Mouse (Mus musculus): ENCODE data around the gene Cmtm5. TPM values are rescaled to one million over a fixed set of nuclear protein-coding genes. Genes with fewer than 3 reads are reported as not detected.

Gene Cmtm5
- polyA plus RNA-seq, 1 experiment from 2014 or later, result 2.0 TPM

MicroRNAs within 50 kb of the gene (microRNA counts, 519-probe panel; counts per million panel counts)
- microRNA mmu-miR-208a (3,277 counts per million, percentile 67 among the panel's probes with 10 or more counts), microRNA mmu-miR-208b (110 counts per million, percentile 56 among the panel's probes with 10 or more counts)

Small RNA genes within 50 kb of the gene (microRNA-seq; reads per million reads assigned to microRNA genes)
- gene Mir208a, result 4.7 reads per million, percentile 19 among the genes with 10 or more reads in this experiment
- 41.2 reads per million, percentile 44 among the genes with 10 or more reads in this experiment for gene Mir208b

Other genes with a start within 250 kb of the Cmtm5 start
- 185 and 187 TPM in 2 replicates for gene Acin1, start 249.3 kb upstream of the Cmtm5 start, polyA plus RNA-seq (2015; fragmentation: Nextera tagmentation; extraction: Ambion mirVana)
- gene Gm29776, start 237.4 kb upstream of the Cmtm5 start, polyA plus RNA-seq (2015; fragmentation: Nextera tagmentation; extraction: Ambion mirVana), result 0.27 and 0.32 TPM in 2 replicates
- gene Cebpe, start 224.1 kb upstream of the Cmtm5 start, polyA plus RNA-seq (2015; fragmentation: Nextera tagmentation; extraction: Ambion mirVana), result not detected in 2 replicates
- gene Slc7a8, start 154.3 kb upstream of the Cmtm5 start, polyA plus RNA-seq (2015; fragmentation: Nextera tagmentation; extraction: Ambion mirVana), result 4.6 and 4.9 TPM in 2 replicates
- not detected in 2 replicates for gene Rnf212b, start 122.1 kb upstream of the Cmtm5 start, polyA plus RNA-seq (2015; fragmentation: Nextera tagmentation; extraction: Ambion mirVana)
- gene Homez, start 65.3 kb upstream of the Cmtm5 start, polyA plus RNA-seq (2015; fragmentation: Nextera tagmentation; extraction: Ambion mirVana), result 11.7 and 13.5 TPM in 2 replicates
- gene Ppp1r3e, start 58.7 kb upstream of the Cmtm5 start, polyA plus RNA-seq (2015; fragmentation: Nextera tagmentation; extraction: Ambion mirVana), result 0.98 and 2.2 TPM in 2 replicates
- gene Bcl2l2, start 52.9 kb upstream of the Cmtm5 start, polyA plus RNA-seq (2015; fragmentation: Nextera tagmentation; extraction: Ambion mirVana), result 4.4 and 4.9 TPM in 2 replicates
- 0.18 TPM in 1 of 2 replicates, not detected in the other for gene Gm20521, start 52.8 kb upstream of the Cmtm5 start, polyA plus RNA-seq (2015; fragmentation: Nextera tagmentation; extraction: Ambion mirVana)
- 178 and 203 TPM in 2 replicates for gene Pabpn1, start 43.8 kb upstream of the Cmtm5 start, polyA plus RNA-seq (2015; fragmentation: Nextera tagmentation; extraction: Ambion mirVana)
- gene Slc22a17, start 23.1 kb upstream of the Cmtm5 start, polyA plus RNA-seq (2015; fragmentation: Nextera tagmentation; extraction: Ambion mirVana), result 119 and 158 TPM in 2 replicates
- gene Efs, start 10.1 kb upstream of the Cmtm5 start, polyA plus RNA-seq (2015; fragmentation: Nextera tagmentation; extraction: Ambion mirVana), result 18.0 and 21.6 TPM in 2 replicates
- gene Il25, start 3.6 kb upstream of the Cmtm5 start, polyA plus RNA-seq (2015; fragmentation: Nextera tagmentation; extraction: Ambion mirVana), result 0.15 and 0.19 TPM in 2 replicates
- gene Myh6, start 30.7 kb downstream of the Cmtm5 start, polyA plus RNA-seq (2015; fragmentation: Nextera tagmentation; extraction: Ambion mirVana), result 0.75 and 1.3 TPM in 2 replicates
- not detected in 2 replicates for gene Gm17428, start 40.7 kb downstream of the Cmtm5 start, polyA plus RNA-seq (2015; fragmentation: Nextera tagmentation; extraction: Ambion mirVana)
- 4.6 and 5.3 TPM in 2 replicates for gene Myh7, start 58.4 kb downstream of the Cmtm5 start, polyA plus RNA-seq (2015; fragmentation: Nextera tagmentation; extraction: Ambion mirVana)
- 60.4 and 62.7 TPM in 2 replicates for gene Ngdn, start 79.2 kb downstream of the Cmtm5 start, polyA plus RNA-seq (2015; fragmentation: Nextera tagmentation; extraction: Ambion mirVana)
- 35.5 and 39.9 TPM in 2 replicates for gene Zfhx2, start 156.1 kb downstream of the Cmtm5 start, polyA plus RNA-seq (2015; fragmentation: Nextera tagmentation; extraction: Ambion mirVana)
- gene Thtpa, start 158.5 kb downstream of the Cmtm5 start, polyA plus RNA-seq (2015; fragmentation: Nextera tagmentation; extraction: Ambion mirVana), result 32.1 and 35.0 TPM in 2 replicates
- 7.9 and 8.2 TPM in 2 replicates for gene Ap1g2, start 170.3 kb downstream of the Cmtm5 start, polyA plus RNA-seq (2015; fragmentation: Nextera tagmentation; extraction: Ambion mirVana)
- gene Jph4, start 180.7 kb downstream of the Cmtm5 start, polyA plus RNA-seq (2015; fragmentation: Nextera tagmentation; extraction: Ambion mirVana), result 18.2 and 19.9 TPM in 2 replicates

Measured in midbrain, embryonic 13.5 days (tissue).